Mouse (Mus musculus) neural tube, embryonic 13.5 days (tissue): ENCODE data around the gene Hivep1. TPM values are rescaled to one million over a fixed set of nuclear protein-coding genes. Genes with fewer than 3 reads are reported as not detected.

Source experiments
- ATAC-seq: fragments of 200-750 bp; cut with Nextera tagmentation; 2 replicates; pipeline ENCODE4 v1.8.0; 2017; ENCODE audit warnings: low read depth, mild to moderate bottlenecking, moderate TSS enrichment, moderate library complexity
- H3K27ac ChIP-seq: fragments of 300-500 bp; sonication (generic); replicated peaks from 2 replicates; pipeline ENCODE4 v1.5.1; 2015; ENCODE audit warnings: moderate library complexity, mild to moderate bottlenecking, inconsistent platforms
- H3K27me3 ChIP-seq: fragments of 300-500 bp; sonication (generic); 2 replicates; pipeline ENCODE4 v1.6.1; 2015; ENCODE audit warnings: mild to moderate bottlenecking, inconsistent platforms
- H3K36me3 ChIP-seq: fragments of 300-500 bp; sonication (generic); 2 replicates; pipeline ENCODE4 v1.6.1; 2015; ENCODE audit warnings: mild to moderate bottlenecking, inconsistent platforms
- H3K4me1 ChIP-seq: fragments of 300-500 bp; sonication (generic); replicated peaks from 2 replicates; pipeline ENCODE4 v1.6.1; 2015; ENCODE audit warnings: inconsistent platforms
- H3K4me2 ChIP-seq: fragments of 300-500 bp; sonication (generic); 2 replicates; pipeline ENCODE4 v1.6.1; 2015; ENCODE audit warnings: inconsistent platforms, mild to moderate bottlenecking, moderate library complexity
- H3K4me3 ChIP-seq: fragments of 300-500 bp; sonication (generic); 2 replicates; pipeline ENCODE4 v1.5.1; 2015; ENCODE audit warnings: mild to moderate bottlenecking, inconsistent platforms
- H3K9ac ChIP-seq: fragments of 300-500 bp; sonication (generic); 2 replicates; pipeline ENCODE4 v1.6.1; 2015; ENCODE audit warnings: moderate library complexity, mild to moderate bottlenecking, inconsistent platforms
- H3K9me3 ChIP-seq: fragments of 300-500 bp; sonication (generic); 2 replicates; pipeline ENCODE4 v1.6.1; 2016; ENCODE audit warnings: inconsistent platforms
- WGBS: fragments of 180-500 bp; shearing (Covaris S2); methylation state at CpG from one replicate; pipeline ENCODE4 v1.1.7; 2015; 5-methylcytosine and 5-hydroxymethylcytosine counted together
- polyA plus RNA-seq: library from polyadenylated mRNA; unstranded; fragments of >200 nt; fragmentation: Nextera tagmentation; extraction: Ambion mirVana; gene quantifications from 2 replicates; pipeline ENCODE4 v1.2.1, GENCODE M21; 2015

Hivep1 gene
- polyA plus RNA-seq, 1 experiment from 2014 or later, result 16.7 TPM

GRCm38 (mm10) chr13:42121106-42121776 is 69.4 kb downstream of the Hivep1 start:
- Histone ChIP-seq H3K4me3 (no peak overlapping the region), H3K9ac (no peak overlapping the region), H3K27ac (no peak overlapping the region), H3K4me1 (peaks cover 18% of the 10 kb centered on the region), H3K9me3 (no peaks in the 10 kb centered on the region), H3K27me3 (no peaks in the 10 kb centered on the region), H3K4me2 (no peak overlapping the region), H3K36me3 (peaks cover 3% of the 10 kb centered on the region; the same call in 1 of the 2 replicates)
- no peak; the same call in 1 of the 2 replicates for ATAC-seq
- WGBS, result 75% methylated on average over 5 of the region's 5 CpGs

DNA sequence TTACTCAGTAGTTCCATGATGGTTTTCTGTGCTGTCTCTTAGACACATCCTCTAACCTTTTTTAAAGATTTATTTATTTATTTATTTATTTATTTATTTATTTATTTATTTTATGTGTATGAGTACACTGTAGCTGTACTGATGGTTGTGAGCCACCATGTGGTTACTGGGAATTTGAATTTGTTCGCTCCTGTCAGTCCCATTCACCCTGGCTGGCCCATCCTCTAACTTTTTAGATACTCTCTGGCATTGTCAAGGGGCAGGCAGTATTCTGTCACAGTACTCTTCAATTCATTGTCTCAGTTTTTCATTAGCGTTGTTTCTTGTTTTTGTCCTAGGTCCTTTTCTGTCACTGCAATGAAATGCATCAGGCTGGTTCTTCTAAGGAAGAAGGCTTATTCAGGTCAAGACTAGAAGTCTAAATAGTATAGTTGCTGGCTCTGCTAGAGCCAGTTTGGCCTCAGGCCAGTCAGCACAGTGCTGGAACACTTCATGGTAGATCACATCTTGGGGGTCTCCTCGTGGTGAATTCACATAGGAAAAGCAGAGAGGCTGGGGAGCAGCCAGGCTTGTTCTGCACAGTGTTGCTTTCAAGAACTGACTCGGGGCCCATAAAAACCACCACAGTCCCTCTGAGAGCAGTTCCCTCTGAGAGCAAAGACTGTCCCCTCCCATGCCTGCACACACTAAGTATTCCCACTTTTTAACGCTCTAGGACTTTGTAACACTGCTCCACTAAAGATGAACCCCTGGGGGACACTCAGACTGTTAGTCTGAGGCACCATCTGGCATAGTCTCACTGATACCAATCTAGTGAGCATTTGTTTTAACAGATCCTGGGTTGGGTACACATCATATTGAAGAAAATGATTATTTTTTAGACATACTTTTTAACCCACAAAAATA is 70.2 kb downstream of the Hivep1 start:
- ATAC-seq, result peak; percentile 56
- Histone ChIP-seq H3K36me3 (peaks cover 3% of the 10 kb centered on the region; the same call in 1 of the 2 replicates), H3K27ac (peak overlapping the region; percentile 56), H3K27me3 (no peaks in the 10 kb centered on the region), H3K4me3 (no peak overlapping the region), H3K4me1 (peaks cover 18% of the 10 kb centered on the region), H3K9me3 (no peaks in the 10 kb centered on the region), H3K9ac (no peak overlapping the region), H3K4me2 (no peak overlapping the region)
- 63% methylated on average over 5 of the region's 5 CpGs for WGBS

- no peak overlapping the region for H3K4me2 ChIP-seq
- H3K9me3 ChIP-seq, result no peaks in the 10 kb centered on the region
- H3K4me1 ChIP-seq, result peaks cover 25% of the 10 kb centered on the region
- no peak overlapping the region for H3K9ac ChIP-seq
- H3K4me3 ChIP-seq, result no peak overlapping the region
- WGBS, result 72% methylated on average over 3 of the region's 3 CpGs
- H3K27me3 ChIP-seq, result no peaks in the 10 kb centered on the region
- H3K36me3 ChIP-seq, result peaks cover 6% of the 10 kb centered on the region; the same call in 1 of the 2 replicates
- ATAC-seq, result no peak
- no peak overlapping the region for H3K27ac ChIP-seq
Observed at GRCm38 (mm10) chr13:42144627-42145026, 92.8 kb downstream of the Hivep1 start.

DNA sequence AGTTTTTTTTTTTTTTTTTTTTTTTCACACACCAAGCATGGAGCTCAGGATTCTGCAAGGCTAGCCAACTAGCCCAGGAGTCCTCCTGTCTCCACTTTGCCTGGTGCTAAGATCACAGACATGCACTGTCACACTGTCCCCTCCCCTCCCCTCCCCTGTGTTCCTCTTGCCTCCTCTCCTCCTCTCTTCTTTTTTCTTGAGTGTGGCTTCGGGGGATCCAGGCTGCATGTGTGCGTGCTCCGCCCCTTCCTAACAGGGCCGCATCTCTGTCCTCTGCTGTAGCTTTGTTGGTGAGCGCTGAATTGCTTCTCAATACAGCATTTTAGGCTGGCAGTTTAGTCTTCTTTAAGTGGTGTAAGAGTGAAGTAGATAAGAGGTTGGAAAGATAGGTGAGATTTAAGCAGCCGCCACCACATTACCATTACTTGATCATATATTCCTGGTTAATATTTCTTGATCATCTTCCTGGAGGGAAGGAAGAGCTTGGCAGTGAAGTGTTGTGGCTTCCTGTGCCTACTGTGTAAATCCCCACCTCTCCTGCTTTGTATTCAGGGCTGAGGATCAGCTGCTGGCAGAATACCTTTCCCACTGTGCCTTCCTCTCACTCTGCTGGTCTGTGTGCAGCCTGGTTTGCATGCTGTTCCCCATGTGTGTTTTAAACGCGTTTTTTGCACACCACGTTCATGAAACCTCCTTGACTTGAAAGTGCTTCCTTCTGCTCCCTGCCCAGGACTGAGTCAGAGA is 97.7 kb downstream of the Hivep1 start:
- no peaks in the 10 kb centered on the region for H3K27me3 ChIP-seq
- H3K4me2 ChIP-seq, result peak overlapping the region; percentile 19; the same call in 1 of the 2 replicates
- no peak overlapping the region for H3K4me3 ChIP-seq
- WGBS, result 29% methylated on average over 9 of the region's 9 CpGs
- peak overlapping the region; percentile 45; the same call in 1 of the 2 replicates for H3K9ac ChIP-seq
- H3K4me1 ChIP-seq, result peaks cover 41% of the 10 kb centered on the region
- H3K9me3 ChIP-seq, result no peaks in the 10 kb centered on the region
- H3K27ac ChIP-seq, result peak overlapping the region; percentile 74
- H3K36me3 ChIP-seq, result peaks cover 3% of the 10 kb centered on the region
- peak; percentile 73 for ATAC-seq

DNA sequence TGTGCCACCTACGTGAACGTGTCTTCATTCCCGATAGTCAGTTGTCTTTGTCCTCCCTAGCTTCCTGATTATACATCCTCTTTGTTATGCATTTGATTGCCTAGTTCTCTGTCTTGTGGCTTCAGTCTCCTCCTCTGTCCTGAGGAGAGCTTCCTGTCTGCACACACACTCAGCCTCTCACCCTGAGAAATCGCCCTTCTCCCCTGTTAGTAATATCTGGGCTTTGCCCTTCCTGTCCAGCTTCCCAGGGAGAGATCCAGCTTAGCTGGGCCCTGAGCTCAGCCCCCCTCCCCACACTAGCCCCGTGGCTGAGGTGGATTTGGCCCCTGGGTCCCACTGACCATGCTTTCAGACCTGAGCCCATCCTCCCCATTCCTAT is 98.2 kb downstream of the Hivep1 start:
- H3K27ac ChIP-seq, result peak overlapping the region; percentile 74
- peaks cover 9% of the 10 kb centered on the region for H3K36me3 ChIP-seq
- H3K9ac ChIP-seq, result no peak overlapping the region
- ATAC-seq, result peak; percentile 27
- no peaks in the 10 kb centered on the region for H3K9me3 ChIP-seq
- H3K4me3 ChIP-seq, result no peak overlapping the region
- H3K4me1 ChIP-seq, result peaks cover 41% of the 10 kb centered on the region
- WGBS, result 17% methylated on average over 5 of the region's 5 CpGs
- 0 out of 2 replicates have a peak overlapping the region, but pooled peaks have one; percentile 19 for H3K4me2 ChIP-seq
- no peaks in the 10 kb centered on the region for H3K27me3 ChIP-seq

DNA sequence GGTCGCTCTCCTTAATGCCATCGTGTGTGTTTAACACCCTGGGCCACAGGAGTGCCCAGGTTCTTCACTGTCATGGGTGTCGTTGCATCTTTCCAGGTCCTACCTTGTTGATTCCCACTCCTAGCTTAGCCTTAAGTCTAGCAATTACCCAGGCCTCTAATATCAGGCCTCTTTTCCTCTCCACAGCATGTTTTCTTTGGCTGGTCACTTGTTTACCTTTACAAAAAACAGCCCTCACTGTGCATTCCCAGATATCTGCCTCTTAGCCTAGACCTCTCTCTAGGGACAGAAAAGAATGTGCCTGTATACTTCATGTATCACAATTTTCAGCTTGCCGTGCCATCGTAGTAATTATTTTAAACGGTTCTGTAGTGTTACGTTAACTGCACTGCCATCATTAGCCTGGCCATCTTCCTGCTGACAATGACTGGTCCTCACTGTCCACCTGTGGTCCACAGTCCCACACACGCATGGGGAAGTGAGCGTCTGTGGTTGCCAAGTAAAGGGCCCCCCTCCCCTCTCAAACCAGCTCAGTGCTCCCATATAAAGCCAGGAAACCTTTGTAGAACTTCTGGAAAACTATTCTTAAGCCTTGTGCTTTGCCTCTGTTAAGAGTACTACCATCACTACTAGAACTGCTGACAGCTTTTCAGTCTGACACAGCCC is 98.8 kb downstream of the Hivep1 start:
- H3K9me3 ChIP-seq, result no peaks in the 10 kb centered on the region
- peaks cover 14% of the 10 kb centered on the region for H3K36me3 ChIP-seq
- ATAC-seq, result no peak
- no peaks in the 10 kb centered on the region for H3K27me3 ChIP-seq
- no peak overlapping the region for H3K9ac ChIP-seq
- H3K27ac ChIP-seq, result peak overlapping the region; percentile 74
- 71% methylated on average over 9 of the region's 9 CpGs for WGBS
- no peak overlapping the region for H3K4me3 ChIP-seq
- no peak overlapping the region for H3K4me2 ChIP-seq
- H3K4me1 ChIP-seq, result peaks cover 39% of the 10 kb centered on the region

DNA sequence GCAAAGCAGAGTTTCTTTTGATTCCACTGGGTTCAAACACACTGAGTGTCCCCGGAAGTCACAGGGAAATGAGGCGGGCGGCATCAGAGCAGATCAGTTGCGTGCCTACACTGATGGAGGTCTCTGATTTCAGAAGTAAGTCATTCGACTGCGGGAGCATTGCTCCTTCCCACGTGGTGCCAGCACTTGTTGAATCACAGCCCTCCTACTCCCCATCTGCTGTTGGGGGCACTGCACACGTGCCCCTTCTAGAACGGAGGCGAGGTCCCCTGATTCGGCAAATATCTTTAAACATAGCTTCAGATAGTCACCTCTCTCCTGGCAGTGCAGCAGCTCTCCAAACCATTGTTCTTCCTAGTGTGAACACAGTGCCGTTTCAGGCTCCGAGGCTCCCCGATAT is 106.4 kb downstream of the Hivep1 start:
- H3K36me3 ChIP-seq, result peaks cover 55% of the 10 kb centered on the region
- H3K4me2 ChIP-seq, result no peak overlapping the region
- 93% methylated on average over 14 of the region's 14 CpGs for WGBS
- no peaks in the 10 kb centered on the region for H3K27me3 ChIP-seq
- no peak overlapping the region for H3K4me3 ChIP-seq
- ATAC-seq, result no peak
- no peak overlapping the region for H3K27ac ChIP-seq
- no peak overlapping the region for H3K9ac ChIP-seq
- no peaks in the 10 kb centered on the region for H3K9me3 ChIP-seq
- H3K4me1 ChIP-seq, result no peaks in the 10 kb centered on the region

DNA sequence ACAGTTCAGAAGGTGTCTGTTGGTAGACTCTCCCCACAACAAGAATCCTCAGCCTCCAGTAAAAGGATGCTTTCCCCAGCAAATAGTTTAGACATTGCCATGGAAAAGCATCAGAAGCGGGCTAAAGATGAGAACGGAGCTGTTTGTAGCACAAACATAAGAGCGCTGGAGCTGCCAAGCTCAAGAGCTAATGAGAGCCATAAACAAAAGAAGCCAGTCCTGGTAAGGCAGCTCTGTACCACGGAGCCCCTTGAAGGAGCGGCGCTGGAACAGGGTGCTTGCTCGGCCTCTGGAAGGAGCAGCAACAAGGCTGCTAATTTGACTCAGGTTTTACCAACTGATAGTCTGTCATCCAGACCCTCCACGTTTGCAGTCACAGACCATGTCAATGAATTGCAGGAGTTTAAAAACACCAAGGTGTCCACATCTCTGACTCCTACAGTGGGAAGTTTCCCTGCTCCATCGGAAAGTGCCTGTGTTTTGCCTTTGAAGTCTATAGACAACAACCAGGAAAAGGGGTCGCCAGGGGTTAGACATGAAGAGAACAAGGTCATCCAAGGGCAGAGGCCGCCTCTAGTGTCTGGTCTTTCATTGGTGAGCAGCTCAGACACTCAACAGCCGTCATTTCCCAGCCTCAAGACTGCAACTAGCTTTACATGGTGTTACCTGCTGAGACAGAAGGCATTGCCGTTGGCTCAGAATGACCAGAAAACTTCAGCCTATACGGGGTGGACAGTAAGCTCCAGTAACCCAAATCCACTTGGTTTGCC is 107.8 kb downstream of the Hivep1 start:
- Histone ChIP-seq H3K27ac (no peak overlapping the region), H3K27me3 (no peaks in the 10 kb centered on the region), H3K4me2 (no peak overlapping the region), H3K9me3 (no peaks in the 10 kb centered on the region), H3K36me3 (peaks cover 51% of the 10 kb centered on the region), H3K4me3 (no peak overlapping the region), H3K9ac (no peak overlapping the region), H3K4me1 (no peaks in the 10 kb centered on the region)
- peak; percentile 43; the same call in 1 of the 2 replicates for ATAC-seq
- WGBS, result 77% methylated on average over 14 of the region's 14 CpGs

GRCm38 (mm10) chr13:42170802-42171201 is 119.0 kb downstream of the Hivep1 start:
- WGBS, result 91% methylated on average over 1 of the region's 1 CpGs
- Histone ChIP-seq H3K27ac (no peak overlapping the region), H3K9me3 (no peaks in the 10 kb centered on the region), H3K4me2 (no peak overlapping the region), H3K9ac (no peak overlapping the region), H3K4me1 (peaks cover 4% of the 10 kb centered on the region; the same call in 1 of the 2 replicates), H3K27me3 (no peaks in the 10 kb centered on the region), H3K4me3 (no peak overlapping the region), H3K36me3 (peaks cover 37% of the 10 kb centered on the region)
- ATAC-seq, result no peak

- H3K4me2 ChIP-seq, result no peak overlapping the region
- peaks cover 4% of the 10 kb centered on the region; the same call in 1 of the 2 replicates for H3K4me1 ChIP-seq
- no peak overlapping the region for H3K9ac ChIP-seq
- H3K4me3 ChIP-seq, result no peak overlapping the region
- H3K9me3 ChIP-seq, result no peaks in the 10 kb centered on the region
- H3K27me3 ChIP-seq, result no peaks in the 10 kb centered on the region
- peak; percentile 63; the same call in 1 of the 2 replicates for ATAC-seq
- 28% methylated on average over 3 of the region's 3 CpGs for WGBS
- no peak overlapping the region for H3K27ac ChIP-seq
- peaks cover 32% of the 10 kb centered on the region for H3K36me3 ChIP-seq
Observed at GRCm38 (mm10) chr13:42174827-42175420, 123.1 kb downstream of the Hivep1 start.
